Comparison of ENCODE assay signal across 18 mouse cellular contexts in genomic region chr6:36766941-36767340, GRCm38 (mm10). TPM values are rescaled to one million over a fixed set of nuclear protein-coding genes. Genes with fewer than 3 reads are reported as not detected.
"Had no signal": no experiment of that assay in that cellular context is flagged by ENCODE, and none has a peak within 500 bp of the region (broad histone marks: within the 10 kb centered on the region; RNA-seq: fewer than 3 reads in every experiment).

No protein-coding gene starts in this region.

- DNase-seq: liver, postnatal 0 days; lung, adult 2 months; lung, postnatal 14 days; lung, postnatal 36 days; midbrain, embryonic 14.5 days; right cerebral cortex, postnatal 14 days; thymus, adult 2 months; thymus, postnatal 25 days; thymus, postnatal 4 days had no signal

- H3K4me3 ChIP-seq: lung, embryonic 15.5 days; megakaryocyte, embryonic 14.5 days; midbrain, embryonic 12.5 days; myocyte; neural tube, embryonic 12.5 days; stomach, embryonic 15.5 days had no signal

- H3K9me3 ChIP-seq: lung, embryonic 15.5 days; megakaryocyte, embryonic 14.5 days; midbrain, embryonic 12.5 days; neural tube, embryonic 12.5 days; stomach, embryonic 15.5 days had no signal

- H3K4me1 ChIP-seq: lung, embryonic 15.5 days; megakaryocyte, embryonic 14.5 days; neural tube, embryonic 12.5 days; stomach, embryonic 15.5 days had no signal

- H3K27ac ChIP-seq: lung, embryonic 15.5 days; macrophage; midbrain, embryonic 12.5 days; neural tube, embryonic 12.5 days; stomach, embryonic 15.5 days; stomach, postnatal 0 days had no signal

- H3K36me3 ChIP-seq: lung, embryonic 15.5 days; stomach, embryonic 15.5 days had no signal

- H3K27me3 ChIP-seq: lung, embryonic 15.5 days; megakaryocyte, embryonic 14.5 days; stomach, embryonic 15.5 days had no signal

RNA-seq across cellular contexts. Expression of gene Ptn, which starts 43.1 kb away (rescaled TPM):
- total RNA-seq: neutrophil, adult 5-6 weeks had no signal
